Mouse (Mus musculus): ENCODE measurements around the gene Col4a1.

Col4a1 gene

DNA sequence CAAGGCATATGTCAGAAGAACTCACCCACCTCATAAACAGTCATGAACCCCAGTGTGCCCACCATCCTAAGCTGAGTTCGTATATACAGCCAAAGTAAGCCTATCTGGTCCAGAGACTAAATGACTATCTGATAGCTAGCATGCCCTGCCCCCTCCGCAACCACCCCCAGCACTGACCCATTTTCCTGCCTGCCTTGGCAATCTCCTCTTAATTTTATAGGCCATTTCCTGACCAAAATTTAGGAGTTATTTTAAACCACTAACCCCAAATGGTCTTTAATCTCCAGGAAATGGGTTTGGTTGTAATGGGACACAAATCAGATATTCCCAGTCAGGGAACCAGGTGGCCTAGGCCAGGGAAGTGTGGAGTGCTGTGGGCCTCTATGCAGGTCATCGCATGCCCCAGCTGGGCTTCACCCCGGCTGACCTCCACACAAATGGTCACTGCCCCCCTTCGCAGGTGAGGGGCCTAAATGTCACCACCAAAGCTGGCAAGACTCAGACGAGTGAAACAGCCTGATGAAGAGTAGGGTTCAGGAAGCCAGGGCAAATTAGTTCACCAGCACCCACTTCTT is 8.5 kb downstream of the Col4a1 start:
- DNase-seq (ENCODE audit: extremely low spot score, low read depth, low spot score): no peak

DNA sequence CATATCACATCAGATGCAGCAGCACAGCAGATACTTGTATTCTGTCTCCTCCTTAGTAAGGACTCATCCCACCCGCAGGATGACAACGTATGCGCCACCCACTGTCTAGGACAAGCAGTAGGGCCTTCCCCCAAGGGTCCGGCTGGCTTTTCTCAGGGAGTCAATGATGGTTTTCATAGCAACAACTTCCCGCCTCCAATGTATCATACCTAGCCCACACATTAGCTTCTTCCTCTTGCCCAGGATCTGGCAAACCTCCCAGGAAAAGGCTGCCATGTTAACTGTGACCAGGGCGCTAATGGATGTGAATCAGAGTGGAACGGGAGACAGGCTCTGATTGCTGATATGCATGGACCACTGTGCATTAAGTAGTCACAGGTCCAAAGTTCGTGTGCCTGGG is 12.2 kb downstream of the Col4a1 start:
- DNase-seq (ENCODE audit: extremely low spot score, low read depth, low spot score): no peak

DNA sequence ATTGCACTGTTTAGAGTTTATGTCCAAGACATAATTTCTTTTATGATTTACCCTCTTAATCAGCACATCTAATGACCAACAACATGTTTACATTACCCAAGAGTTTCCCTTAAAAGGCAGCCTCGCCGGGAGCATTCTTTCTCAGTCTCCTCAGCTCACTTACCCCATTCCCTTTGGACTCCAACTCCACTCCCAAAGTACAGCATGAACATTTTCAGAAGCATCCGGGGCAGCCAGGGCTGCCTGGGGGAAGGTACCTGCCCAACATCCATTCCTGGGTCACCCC is 13.4 kb downstream of the Col4a1 start:
- no peak for DNase-seq (ENCODE audit: extremely low spot score, low read depth, low spot score)

DNA sequence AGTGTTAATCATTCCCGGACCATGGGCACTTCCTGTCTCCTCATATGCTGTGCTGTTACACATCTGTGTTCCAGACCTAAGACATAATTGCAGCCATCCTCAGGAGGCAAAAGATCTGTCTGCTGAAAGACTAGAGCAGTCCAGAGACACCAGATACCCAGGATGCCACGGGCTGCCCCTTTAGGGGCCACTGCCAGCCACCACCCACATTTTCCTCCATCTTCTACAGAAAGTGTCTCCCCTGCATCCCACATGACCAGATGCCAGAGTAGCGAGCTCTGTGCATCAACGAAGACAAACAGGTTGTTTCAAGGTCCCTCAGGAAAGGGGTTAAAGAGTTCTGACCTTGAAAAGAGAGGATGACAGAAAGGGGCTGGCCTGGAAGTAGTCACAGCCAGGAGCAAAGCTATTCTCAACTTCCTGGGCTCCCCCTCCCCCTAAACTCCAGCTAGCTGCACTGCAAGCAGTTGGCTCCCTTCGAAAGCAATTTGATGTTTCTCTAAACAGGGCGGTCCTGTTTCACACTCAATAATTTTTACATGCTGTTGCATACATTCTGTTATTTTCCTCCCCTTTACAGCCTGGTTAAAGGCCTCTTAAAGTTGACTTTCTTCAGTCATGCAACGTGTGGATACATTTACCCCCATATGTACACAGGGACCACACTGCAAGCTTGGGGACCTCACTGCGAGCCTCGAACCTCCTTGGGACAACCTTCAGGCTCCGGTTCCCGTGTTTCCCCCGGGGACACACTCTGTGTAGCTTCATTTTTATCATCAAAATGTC is 13.9 kb downstream of the Col4a1 start:
- no peak for DNase-seq (ENCODE audit: extremely low spot score, low read depth, low spot score)

DNA sequence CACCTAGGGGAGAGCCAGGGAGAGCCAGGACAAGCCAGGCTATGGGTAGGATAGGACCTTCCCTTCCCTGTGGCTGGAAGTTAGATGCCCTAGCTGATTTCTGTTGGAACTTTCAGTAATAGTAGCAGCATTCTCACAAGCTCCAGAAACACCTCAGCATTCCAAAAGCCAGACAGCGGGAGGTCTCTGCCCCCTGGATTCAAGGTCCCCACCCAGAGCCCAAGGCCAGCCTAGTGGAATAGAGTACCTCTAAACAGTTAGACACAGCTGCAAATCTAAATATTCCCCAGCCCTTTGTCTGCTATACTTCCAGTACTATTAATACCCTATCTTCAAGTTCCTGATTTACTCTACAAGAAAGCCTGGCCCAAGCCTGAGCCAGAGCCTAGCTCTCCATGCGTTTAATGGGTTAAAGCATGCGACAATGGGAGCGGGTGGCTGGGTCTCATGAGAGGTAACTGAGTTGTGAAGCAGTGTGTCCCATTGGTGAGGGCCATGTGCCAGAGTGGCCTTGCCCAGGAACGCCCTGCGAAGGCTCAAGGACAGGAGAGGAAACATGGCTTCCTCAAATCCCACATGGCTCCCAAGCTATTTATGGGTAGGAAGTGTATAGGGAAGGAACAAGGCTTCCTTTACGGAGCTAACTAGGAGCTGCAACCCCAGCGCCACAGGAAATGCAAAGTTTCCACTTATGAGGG is 15.3 kb downstream of the Col4a1 start:
- DNase-seq (ENCODE audit: extremely low spot score, low read depth, low spot score): no peak

DNA sequence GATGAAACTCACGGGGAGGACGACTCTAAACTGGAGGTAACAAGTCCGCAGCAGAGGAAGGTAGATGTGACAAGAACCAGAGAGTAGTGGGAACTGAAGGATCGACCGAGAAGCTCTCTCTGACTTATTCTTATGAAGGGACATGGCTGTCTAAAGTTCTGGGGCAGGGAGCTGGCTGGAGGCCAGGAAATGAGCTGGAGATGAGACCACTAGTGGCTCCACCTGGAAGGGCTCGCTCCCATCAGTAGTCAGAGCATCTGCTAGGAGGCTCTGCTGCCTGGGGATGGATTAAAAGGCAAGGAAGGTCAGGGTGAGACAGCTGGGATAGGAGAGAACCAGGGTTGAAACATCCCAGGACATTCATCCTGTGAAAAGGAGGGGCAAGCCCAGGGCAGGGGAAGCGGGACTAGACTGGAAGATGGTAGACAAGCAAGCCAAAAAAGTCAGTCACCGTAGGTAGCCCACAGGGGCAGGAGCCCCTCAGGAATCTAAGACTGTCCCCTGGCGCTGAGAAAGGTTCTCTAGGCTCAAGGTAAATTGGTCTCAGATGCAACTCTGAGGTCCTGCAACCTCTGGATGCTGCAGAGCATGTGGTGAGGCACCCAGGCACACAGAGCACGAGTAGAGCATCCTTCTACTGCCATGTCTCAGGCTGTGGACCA is 16.2 kb downstream of the Col4a1 start:
- no peak for DNase-seq (ENCODE audit: extremely low spot score, low read depth, low spot score)

DNA sequence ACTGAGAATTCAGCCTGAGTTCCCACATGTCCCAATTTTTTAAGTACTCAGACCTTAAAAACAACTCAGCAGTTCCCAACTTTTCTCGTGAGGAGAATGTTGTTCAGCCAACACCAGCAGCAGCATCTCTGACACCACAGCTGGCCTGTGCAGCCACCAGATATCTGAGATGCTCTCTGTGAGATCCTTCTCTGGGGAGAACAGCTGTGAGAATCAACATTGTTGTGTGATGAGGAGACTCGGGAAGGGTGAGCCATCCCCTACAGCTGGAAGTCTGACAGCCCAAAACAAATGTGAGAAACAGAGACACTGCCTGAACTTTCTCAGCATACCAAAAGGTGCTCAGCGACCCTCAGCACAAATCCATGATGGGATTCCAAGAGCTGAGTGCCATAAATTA is 20.0 kb downstream of the Col4a1 start:
- no peak for DNase-seq (ENCODE audit: extremely low spot score, low read depth, low spot score)

DNA sequence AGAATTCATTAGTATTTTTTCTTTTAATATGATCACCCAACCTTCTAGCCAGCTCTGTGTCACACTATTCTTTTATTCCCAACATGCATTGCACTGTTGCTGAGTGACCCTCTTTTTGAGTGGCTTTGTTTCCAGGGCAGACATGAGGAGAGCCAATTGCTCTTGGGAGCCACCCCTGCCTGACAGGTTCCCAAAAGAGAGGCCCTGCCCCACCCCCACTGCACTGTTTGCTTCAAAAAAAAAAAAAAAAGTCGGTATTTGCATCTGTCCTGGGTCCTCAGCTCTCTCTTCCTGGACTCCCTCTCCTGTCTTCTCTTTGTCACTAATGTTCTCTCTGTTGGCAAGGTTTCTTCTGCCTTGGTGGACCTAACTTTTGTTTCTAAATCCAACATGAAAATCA is 22.1 kb downstream of the Col4a1 start:
- DNase-seq (ENCODE audit: extremely low spot score, low read depth, low spot score): no peak

DNA sequence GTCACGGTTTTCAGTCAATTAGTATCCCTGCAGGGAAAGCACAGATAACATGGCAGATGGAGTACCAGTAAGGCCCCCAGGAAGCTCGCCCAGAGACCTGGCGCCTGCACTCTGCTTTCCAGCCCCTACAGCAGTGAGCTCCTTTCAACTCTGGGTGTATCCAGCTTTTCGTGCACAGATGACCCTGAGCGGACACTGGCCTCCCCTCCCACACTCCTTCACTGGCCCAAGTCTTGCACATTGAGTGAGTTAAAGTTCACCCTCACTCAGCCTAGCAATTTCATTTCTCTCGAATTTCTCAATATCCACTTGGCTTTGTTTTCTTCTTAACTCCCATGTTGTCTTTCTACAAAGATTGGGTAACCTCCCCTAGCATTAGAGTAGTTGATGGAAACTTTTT is 24.3 kb downstream of the Col4a1 start:
- no peak for DNase-seq (ENCODE audit: extremely low spot score, low read depth, low spot score)

DNA sequence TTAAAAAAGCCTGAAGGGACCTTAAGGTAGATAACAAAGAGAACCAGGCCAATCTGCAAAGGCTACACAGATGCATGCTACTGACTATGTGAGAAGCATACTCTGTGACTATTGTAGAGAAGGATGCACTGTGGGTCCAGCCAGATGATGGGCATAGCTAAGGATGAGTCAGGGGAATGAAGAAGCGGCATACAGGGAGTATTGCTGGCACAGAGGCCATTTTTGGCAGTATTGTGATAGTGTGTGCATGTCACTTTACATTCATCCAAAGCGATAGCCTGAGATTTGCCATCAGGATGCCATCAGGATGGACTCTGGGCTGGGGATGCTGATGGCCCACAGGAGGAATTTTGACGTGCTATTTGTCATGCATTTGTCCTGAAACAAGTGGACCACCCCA is 25.5 kb downstream of the Col4a1 start:
- no peak for DNase-seq (ENCODE audit: extremely low spot score, low read depth, low spot score)

DNA sequence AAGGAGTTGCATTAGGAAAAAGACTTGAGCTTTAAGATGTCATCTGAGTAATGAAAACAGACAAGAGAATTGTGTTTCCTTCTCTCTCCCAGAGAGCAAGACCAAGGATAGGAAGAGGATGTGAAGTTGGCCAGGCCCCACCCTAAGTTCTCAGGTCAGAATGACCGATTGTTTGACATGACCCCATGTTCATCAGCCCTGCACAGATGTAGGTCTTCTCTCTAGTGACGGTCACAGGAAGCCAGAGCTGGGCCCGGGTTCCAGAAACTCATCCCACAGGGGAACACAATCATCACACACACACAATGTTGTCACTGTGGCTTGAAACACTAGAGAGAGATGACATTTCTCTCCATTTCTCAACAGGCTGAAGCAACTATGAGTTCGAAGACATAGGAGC is 27.2 kb downstream of the Col4a1 start:
- DNase-seq (ENCODE audit: extremely low spot score, low read depth, low spot score): no peak

DNA sequence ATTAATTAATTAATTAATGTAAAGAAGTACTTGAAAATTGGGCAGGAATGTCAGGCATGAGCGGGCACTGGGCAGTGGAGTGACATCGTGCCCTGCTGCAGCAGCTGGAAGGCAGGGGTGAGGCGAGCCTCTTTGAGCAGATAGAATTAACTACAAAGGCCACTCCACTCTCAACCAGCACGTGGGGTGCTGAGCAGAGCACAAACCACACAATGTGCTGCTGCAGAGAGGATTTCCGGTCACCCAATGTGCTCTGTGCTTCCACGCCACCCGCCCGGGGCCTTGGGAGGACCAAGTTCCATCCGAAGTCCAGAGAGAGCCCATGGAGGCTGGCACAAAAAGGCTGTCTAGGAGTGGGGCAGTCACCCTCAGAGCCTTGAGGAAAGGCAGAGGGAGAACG is 29.4 kb downstream of the Col4a1 start:
- DNase-seq (ENCODE audit: extremely low spot score, low read depth, low spot score): no peak

DNA sequence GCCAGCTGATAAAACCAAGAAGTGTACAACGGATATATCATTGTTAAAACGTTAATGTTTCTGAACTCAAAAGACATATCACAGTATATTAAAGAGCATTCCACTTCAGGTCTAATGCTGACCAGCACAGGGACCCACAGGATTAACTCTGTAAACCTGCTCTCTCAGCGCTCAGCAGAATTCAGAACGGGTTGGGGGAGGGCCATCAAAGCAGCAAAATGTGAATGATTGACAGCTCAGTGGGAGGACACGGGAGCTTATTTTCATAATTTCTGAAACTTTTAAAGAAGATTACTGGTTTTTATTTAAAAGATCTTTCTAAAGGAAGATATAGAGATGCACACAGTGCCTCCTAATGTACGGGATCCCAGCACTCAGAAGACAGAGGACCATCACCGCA is 29.9 kb downstream of the Col4a1 start:
- no peak for DNase-seq (ENCODE audit: extremely low spot score, low read depth, low spot score)

DNA sequence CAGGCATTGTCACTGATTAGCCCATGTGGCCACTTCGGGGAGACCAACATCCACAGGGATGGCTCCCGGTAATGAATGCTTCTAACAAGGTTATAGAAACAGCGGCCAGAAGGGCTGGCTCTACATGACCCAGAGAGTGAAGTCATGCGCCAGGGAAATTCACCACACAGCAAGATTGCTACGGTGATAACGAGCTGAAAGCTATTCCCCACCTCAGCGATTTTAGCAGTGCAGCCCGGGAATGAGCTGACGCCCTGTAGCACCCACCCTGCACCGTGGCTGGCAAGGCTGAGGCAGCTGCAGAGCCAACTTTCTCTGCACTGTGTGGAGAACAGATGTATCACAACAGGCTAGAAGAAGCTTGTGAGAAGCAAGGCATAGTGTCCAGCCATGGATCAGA is 30.5 kb downstream of the Col4a1 start:
- DNase-seq (ENCODE audit: extremely low spot score, low read depth, low spot score): no peak

DNA sequence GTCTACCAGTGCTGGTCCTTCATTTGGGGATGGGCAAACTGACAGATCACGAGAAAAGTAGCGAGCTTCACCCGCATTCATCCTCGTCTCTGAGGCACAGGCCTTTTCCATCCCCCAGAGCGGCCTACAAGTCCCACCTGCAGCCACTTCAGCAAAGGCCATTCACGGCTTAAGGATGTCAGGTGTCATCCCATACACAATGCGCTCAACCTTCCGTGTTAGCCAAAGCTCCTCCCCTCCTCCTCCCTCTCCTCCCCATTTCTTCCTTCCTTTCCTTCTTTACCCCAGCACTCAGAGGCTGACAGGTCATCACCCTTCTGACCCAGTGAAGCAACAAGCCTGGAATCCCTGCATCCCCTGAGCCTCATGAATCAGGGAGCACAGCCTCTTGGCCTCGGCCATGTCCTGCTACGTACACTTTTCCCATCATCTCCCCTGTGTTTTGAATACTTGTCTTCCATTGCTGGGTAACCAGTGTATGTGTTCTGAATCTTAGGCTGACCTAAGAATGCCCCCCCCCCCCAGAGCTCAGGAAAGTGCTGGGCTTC is 31.8 kb downstream of the Col4a1 start:
- no peak for DNase-seq (ENCODE audit: extremely low spot score, low read depth, low spot score)

DNA sequence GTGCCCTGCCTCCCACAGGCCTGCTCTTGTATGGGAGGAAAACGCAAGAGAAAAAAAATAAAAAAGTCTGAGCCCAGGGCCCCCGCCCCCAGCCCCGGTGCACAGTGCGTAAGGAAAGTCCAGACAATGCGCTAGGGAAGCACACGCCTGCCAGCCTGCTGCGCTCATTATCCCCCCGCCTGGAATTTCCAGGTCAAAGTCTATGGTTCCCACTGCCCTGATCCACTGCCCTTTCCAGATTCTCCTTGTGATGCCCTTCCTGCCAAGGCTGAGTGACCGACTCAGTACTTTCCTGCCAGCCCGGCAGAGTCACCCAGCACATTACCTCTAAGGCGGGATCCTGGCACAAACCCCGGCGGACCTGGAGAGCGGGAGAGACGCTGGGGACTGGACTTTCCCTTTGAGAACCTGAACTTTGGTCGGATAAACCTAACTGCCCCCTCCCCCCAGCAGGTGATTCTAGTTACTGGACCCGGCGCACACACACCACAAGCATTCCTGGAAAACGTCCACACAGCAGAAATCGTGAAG is 33.3 kb downstream of the Col4a1 start:
- no peak for DNase-seq (ENCODE audit: extremely low spot score, low read depth, low spot score)

DNA sequence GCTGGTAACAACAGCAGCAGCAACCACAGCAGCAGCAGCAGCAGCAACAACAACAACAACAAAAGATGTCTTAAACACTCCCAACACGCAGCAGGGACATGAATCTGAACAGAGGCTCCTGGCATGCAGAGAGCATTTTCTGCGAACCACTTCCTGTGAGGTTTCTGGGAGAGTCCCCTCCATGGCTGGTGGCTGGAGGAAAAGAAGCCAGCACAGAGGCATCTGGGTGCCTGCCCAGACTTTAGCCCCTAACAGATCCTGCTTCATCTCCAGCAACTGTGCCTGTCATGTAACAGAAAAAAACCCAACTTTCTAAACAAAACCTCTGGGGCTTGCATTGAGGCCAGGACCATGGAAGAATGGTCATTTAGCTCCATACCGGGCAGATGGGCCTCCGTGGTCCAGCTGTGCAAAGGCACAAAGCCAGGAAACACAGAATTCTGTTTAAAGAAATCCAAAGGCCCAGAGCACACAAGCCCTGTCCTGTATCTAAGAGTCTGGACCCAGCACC is 34.5 kb downstream of the Col4a1 start:
- no peak for DNase-seq (ENCODE audit: extremely low spot score, low read depth, low spot score)

DNA sequence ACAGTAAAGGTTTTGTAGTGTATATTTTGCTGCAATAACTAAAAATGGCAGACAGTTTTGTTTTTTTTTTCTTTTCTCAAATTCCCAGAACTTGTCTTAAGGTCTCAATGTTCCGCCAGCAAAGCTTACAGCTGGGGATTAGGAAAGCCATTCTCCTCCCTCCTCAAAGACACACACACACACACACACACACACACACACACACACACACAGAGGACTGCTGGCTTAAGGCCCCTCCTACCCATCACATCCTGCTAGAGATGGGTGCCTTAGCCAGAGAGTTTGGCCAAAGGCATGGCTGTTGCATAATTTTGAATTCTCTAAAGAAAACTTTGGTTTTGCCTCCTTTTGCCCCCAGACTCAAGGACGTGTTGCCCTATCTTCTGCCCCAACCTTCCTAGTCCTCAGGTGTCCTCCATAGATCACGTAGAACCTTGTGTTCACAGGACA is 35.0 kb downstream of the Col4a1 start:
- no peak for DNase-seq (ENCODE audit: extremely low spot score, low read depth, low spot score)

DNA sequence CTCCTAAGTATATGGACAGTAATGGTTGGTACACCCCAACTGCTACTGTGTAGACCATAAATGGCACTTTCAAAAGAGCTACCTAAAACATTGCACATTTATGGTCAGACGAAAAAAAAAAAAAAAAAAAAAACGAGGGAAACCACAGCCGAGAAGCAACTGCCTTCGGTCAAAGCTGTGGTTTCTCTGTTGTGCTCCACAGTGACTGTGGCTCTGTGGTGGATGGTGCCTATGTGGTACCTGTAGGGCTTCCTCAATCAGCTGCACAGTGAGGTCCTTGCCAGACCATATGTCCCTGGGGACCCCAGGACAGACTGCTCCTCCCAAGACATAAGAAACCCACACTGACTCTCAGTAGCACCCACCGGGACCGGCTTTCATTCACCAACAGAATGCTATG is 36.3 kb downstream of the Col4a1 start:
- no peak for DNase-seq (ENCODE audit: extremely low spot score, low read depth, low spot score)

DNA sequence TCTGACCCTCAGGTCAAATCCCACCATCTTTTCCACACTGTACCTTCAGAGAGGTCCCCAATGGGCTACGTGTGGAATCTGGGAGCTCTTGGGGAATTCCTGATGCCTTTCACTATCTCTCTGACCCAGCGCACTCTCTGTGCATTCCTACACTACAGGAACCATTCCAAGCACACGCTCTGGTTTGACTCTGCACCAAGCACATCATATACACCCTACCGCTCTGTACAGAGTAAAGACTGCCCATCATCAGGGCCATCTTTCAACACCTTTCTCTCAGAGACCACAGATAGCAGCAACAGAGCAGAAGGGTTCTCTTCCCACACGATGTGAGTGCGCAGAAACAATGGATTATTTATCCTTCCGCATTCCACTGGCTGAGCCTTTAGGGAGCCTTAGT is 38.2 kb downstream of the Col4a1 start:
- DNase-seq (ENCODE audit: extremely low spot score, low read depth, low spot score): no peak

DNA sequence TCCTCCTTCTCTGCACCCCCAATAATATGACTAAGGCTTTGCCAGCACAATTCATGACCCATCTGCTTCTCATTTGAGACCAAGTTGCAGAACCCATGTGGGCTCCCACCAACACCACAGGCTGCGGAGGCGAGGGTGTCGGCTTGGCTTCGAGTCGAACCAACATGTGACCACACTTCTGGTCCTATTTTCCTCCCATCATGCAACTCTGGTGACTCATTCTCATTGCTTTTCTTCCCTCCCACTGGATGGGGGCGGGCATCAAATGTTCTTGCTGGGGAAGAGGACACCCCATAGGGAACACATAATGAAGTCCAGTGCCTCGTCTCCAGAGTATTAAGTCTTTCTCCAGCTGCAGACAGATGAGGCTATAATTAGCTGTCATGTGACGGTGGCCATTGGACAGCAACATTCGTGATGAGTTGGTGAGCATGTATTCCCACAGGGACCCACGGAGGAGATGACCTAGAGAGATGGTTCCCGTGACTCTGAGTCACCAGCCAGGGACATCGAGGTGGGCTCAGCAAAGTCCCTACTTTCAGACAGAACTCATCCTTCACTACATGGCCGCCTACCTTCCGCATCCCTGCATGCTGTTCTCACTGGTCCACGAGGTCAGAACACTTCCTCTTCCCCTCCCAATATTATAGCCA is 39.0 kb downstream of the Col4a1 start:
- DNase-seq (ENCODE audit: extremely low spot score, low read depth, low spot score): no peak

Measured in hindlimb bud, embryonic 11.5 days (tissue).